Mouse (Mus musculus) heart, adult 2 months (tissue): ENCODE data around the gene Ndufs2.

Experiments
- EP300 ChIP-seq: fragments of 200-500 bp; IDR thresholded peaks from 2 replicates; pipeline ENCODE4 v1.6.1; 2011; ENCODE audit warnings: low read depth, low read length, control low read depth; ENCODE audit not compliant: insufficient read depth
- POLR2A ChIP-seq: fragments of 200-500 bp; IDR thresholded peaks from 2 replicates; pipeline ENCODE4 v1.6.1; 2011; ENCODE audit warnings: mild to moderate bottlenecking, low read depth, low read length, control low read depth; ENCODE audit not compliant: insufficient read depth

GRCm38 (mm10) chr1:171222238-171223155 lies 28.7 kb downstream of the Ndufs2 start, which contains the start of gene Tomm40l:
- TF ChIP-seq EP300 (peak; percentile 83), POLR2A (peak; percentile 57)
